Mouse (Mus musculus) mature B cell (primary cell): Measurements from ENCODE around the gene Btnl10.

ENCODE experiments used
- in situ Hi-C: fragments of 300-500 bp; cut with MboI; formaldehyde crosslinking; loops from 2 replicates; pipeline ENCODE4 v1.14.3; 2019

Btnl10 gene

DNA sequence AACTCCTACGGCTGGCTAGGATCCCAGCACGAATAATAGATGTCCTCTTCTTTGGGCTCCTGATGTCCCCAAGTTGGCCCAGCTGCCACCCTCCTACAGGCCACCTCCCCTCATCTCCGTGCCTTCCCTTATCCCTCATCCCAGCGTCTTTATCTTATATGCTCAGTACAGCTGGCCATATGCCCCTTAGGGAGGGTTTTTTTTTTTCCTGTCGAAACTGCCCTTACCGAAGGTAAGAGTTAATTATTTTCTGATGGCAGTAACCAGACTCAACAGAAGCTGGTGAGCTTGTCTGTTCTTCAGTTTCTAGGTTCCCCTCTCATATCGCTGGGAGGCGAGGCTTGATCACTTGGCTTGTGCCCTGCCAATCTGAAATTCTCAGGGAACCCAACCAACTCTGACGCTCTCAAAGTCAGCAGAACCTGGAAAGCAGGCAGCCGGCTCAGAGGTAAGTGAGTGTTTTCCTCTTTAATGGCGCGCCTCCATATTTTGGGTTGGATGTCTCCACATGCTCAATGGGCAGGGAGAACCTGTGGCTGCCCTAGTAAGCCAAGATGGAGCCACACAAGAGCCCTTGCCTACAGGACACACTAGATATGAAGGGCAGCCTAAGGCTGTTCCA is at the start of gene Btnl10:
Gene Btnl10 (plus strand): TSS at position 164 of the 622 bp plus-strand sequence.
- in situ Hi-C loops: no loop called here

DNA sequence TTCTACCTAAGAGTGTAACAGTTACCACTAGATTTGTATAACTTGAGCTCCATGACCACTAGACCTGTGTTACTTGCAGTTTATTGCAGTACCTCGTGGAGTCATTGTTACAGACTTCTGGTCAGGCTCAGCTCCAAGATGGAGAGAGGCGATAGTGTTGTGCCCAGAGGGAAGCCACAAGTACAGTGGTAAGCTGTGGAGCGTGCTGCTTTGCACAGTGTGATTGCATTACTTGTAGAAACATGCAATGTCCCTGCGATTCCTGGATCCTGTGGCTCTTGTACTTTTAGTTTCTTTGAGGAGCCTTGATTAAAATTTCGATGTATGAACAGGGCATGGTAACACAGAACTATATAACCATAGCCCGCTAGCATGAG is 49.8 kb upstream of the Btnl10 start:
- in situ Hi-C loops: no loop called here

DNA sequence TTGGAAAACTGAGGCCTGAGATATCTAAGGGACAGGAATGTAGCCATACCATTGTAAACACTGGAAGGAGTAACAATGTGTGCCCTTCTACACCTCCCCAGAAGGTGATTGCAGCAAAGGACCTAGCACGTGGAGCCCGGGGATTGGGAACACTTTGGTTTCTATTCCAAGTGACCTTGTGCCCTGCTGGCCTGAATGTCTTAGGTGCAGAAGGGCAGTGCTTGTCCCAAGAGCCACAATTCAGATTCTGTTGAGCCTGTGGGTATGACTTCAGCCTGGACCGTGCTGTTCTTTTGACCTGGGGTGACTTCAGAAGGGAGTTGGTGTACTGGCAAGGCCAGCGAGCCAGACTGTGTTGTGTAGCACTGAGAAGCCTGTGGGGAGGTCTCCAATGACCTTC is 46.7 kb upstream of the Btnl10 start:
- in situ Hi-C loops: no loop called here

DNA sequence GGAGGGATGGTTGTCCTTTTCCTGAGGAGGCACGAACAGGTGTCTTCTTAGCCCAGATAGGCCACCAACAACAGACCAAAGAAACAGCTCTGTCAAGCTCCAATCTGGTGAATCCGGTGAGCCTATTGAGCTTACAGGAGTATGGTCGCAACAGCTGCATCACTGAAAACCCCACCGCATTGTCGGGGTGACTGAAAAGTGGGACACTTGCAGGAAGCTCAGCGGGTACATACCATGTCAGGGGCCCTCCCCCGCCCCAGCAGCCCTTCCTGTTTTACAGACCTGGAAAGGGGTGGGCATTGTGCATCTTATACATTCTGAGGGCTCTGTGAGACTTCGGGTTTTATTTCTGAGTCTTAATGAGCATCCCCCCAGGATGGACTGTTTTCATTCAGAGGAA is 34.0 kb upstream of the Btnl10 start:
- in situ Hi-C loops: no loop called here

DNA sequence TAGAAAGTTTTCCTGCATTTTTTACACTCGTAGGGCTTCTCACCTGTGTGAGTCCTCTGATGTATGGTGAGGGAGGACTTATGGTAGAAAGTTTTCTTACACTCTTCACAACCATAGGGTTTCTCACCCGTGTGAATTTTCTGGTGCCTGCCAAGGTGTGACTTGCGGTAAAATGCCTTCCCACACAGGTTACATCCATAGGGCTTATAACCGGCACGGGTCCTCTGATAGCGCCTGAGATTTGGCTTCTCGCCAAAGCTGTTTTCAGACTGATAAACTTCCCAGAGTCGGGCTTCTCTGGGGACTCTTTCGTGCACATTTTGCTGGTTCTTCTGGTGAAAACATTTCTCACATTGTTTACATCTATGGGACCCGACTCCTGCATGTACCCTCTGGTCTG is 27.2 kb upstream of the Btnl10 start:
- in situ Hi-C loops: no loop called here

DNA sequence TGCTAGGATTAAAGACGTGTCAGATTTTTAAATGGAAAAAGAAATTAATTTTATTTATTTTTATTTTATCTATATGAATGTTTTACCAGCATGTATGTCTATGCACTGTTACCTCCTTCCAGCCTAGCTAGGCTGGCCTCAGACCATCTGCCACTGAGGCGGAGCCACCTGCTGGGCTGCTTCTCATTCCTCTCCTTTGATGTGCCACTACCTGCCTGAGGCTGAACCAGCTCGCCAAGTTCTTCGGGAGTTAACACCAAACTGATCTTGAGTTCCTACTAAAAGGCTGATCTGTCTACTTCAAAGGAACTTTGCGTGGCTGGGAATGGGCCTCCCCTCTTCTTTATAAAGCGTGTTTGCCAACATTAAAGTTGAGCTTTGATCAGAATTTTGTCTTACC is 23.3 kb upstream of the Btnl10 start:
- in situ Hi-C loops: no loop called here

DNA sequence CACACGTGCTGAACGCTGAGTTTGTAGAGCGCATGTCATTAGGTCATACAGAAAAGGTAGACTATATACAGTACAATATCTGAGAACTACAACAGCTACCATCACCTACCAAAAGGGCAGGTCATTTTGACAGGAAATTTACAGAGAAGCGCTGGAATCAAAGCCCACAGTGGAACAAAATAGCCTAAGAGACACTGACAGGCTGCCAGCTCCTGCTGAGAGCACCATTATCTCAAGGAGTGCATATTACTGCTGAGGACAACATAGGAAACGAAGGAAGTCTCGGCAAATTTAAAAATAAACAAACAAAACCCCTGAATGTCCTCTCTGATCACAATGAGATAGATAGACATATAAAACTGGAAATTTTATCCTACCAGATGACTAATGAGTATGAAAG is 20.2 kb upstream of the Btnl10 start:
- in situ Hi-C loops: no loop called here

DNA sequence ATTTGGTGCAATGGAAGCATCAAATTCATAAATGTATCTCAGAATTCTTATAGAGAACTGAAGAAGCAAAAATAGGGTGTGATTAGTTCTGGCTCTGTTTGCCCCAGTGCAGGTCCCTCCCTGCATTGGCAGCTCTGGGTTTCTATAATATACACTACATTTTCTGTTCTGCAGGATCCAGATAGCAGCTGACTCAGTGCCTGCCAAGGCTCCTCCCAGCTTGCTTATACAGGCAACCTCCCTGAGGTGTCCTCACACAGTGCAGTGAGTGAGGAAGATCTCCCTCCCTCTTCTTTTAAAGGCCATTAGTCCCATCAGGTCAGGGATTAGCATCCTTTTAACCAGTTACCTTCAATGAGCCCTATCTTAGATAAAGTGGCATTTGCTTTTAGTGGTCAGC is 16.6 kb upstream of the Btnl10 start:
- in situ Hi-C loops: no loop called here

DNA sequence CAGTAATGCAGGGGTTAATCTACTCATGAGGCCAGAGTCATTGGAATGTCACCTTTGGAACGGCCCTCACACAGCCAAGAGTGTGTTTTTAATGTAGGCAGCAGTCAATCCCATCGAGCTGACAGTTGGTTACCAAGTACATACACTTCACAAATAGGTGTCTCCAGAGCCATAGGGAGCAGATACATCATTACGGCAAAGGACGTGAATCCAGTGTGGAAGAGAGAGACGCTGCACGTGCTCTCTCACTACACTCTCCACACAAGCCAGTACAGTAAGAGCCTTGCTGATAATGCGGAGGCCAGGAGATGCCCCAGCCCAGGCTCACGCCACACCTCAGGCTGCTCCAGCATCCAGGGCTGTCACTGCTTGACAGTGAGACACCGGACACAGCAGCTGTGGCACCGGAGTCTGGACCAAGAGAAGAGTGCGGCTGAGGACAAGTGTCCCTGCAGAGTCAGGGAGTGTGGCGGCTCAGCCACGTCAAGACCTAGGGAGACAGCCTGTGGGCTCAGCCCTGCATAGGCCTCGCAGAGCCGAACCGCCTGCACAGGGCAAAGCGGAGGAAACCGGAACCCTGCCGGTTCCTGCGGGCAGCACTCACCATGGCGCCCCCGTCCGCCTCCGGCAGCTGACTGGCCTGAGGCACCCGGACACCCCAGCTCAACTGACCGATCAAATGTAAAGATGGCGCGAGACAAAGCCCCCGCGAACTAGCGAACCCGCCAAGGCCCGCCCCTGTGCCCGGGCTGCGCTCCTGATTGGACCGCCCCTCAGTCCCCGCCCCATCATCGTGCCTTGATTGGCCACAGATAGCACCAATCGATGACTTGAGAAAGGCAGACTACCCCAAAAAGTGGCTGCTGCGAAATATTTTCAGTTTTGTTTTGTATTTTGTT is 13.9 kb upstream of the Btnl10 start, which contains the start of gene Zfp39:
Gene Zfp39 (minus strand): TSS at position 715 of the 899 bp plus-strand sequence.
- in situ Hi-C loops: no loop called here

DNA sequence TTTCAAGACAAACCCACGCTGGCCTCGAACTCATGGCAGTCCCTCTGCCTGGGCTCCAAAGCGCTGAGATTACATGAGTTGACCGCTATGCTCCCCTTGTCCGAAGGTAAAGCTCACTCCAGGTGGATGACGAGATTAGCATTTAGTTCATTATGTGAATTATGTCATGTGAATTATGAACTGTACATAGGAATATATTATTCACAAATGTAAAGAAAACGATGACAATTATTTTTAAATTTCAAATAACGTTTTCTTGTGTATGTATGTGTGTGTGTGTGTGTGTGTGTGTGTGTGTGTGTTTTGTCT is 13.3 kb upstream of the Btnl10 start:
- in situ Hi-C loops: no loop called here

DNA sequence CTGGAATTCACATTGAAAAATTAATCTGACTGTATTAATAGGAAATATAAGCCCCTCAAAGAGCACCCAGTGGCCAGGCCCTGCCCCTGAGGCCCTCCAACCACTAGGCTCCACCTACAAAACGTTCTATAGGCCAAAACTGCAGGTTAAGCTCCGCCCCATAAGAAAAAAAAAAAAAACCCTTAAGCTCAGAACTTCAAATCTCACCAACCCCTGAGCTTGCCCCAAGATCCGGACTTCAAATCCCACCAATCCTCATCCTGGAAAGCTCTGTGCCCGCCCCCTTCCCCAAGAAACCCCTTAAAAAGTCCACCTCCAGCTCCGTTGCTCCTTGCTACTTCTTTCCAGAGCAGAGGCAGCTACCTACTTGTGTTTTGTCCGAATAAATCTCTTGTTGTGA is 12.9 kb upstream of the Btnl10 start:
- in situ Hi-C loops: no loop called here

DNA sequence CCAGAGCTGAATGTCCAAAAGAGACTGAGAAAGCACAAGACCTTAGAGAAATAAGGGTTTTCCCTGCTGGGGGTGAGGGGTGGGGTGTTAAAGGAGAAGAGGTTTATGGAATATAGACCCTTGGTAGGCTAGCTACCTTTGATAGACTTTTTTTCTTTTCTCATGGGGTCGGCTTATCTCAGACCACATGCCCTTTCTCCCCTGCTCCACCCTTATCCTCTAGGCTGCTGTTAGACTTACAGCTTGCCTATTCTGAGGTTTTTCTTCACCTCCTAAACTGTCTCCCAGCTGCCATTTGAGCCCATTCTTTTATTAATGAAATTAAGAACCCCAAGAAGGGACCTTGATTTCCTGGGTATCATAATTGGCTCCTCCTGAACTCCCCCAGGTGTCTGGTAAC is 3.9 kb upstream of the Btnl10 start:
- in situ Hi-C loops: no loop called here

DNA sequence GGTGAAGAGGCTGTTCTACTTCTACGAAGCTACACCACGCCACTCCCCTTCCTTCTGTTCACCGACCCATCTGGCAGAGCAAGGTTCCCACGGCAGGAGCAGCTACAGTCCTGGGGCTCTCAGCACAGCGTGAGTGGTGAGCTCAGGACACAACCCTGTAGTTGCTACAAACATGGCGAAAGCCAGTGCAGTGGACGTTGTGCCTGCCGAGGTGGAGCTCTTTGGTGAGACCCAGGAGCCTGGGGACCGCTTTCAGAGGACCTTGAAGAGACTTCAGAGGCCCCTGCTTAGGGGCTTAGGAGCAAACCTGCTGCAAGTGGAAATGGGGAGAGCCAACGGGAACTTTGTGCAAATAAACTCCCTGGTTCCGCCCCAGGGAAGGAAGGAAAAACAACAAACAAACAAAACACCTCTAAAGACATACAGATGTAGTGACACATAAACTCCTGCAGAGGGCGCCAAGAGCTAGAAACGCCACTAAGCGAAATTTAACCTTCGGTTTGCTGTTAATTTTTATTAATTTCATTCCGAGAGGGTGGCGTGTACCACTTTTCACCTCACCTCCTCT is 3.2 kb upstream of the Btnl10 start:
- in situ Hi-C loops: no loop called here

DNA sequence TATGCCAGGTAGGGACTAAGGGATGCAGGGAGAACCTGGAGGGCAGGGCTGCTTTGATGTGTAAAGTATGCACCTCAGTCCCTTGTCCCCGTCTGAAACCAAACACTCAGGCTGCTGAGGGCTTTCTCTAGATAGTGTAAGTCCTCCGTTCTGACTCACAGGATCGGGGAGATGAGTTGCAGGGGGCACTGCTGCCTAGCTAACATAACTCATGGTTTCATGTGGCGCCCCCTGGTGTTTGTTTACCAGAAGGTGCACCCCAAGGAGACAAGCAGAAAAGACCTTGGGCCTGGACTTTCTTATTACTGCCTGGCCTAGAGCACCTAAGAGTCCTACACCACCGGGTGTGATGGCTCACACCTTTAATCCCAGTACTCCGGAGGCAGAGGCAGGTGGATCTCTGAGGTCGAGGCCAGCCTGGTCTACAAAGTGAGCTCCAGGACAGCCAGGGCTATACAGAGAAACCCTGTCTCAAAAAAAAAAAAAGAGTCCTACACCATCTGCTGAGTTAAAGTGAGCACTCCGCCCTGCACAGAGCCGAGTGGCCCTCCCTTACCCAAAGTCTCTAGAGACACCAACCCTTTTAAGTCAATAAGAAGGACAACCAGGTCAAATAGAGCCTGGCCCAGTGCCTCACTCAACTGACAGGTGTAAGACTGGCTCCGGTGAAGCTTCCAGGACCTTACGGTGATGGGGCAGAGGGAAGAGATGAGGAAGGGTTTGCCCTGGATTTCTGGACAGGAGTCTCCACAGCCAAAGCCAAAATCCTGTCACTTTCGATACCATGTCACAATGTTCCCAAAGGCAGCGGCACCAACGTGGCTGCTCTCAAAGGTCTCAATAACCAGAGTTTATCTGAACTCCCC is 596 bp upstream of the Btnl10 start:
- in situ Hi-C loops: no loop called here

DNA sequence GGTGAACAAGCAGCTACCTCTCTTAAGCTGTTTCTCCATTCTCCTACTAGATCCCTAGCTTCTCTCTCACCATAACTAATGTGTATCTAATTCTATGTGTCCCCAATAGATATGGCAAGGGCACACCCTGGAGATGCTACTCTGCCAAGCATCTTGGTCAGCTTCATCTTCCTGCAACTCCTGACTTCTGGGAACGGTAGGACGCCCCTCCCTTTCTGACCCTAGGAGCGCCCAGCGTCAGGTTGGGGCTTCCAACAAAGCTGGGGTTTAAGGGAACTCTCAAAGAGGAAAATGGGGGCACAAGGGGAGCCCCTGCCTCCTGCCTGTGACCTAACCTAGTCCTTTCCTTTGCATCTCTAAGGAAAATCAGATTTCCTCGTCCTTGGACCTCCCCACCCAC is 1.1 kb downstream of the Btnl10 start:
- in situ Hi-C loops: no loop called here

DNA sequence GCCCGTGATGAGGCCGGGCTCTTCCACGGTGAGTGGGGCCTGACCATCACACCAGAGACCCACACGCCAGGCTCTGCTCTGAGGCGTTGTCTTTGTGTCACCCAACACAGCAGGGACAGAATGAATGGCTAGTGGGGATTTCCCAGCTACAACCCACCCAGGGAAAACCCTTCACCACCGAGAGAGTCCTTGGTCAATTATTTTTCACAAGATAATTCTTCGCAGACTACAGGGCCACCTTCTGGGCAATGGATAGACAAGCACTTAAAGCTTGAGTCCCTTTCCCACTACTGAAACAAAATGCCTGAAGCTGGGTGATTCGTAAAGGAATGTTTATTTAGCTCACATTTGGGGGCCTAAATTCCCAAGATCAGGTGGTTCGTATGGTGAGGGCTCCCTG is 4.7 kb downstream of the Btnl10 start:
- in situ Hi-C loops: no loop called here

DNA sequence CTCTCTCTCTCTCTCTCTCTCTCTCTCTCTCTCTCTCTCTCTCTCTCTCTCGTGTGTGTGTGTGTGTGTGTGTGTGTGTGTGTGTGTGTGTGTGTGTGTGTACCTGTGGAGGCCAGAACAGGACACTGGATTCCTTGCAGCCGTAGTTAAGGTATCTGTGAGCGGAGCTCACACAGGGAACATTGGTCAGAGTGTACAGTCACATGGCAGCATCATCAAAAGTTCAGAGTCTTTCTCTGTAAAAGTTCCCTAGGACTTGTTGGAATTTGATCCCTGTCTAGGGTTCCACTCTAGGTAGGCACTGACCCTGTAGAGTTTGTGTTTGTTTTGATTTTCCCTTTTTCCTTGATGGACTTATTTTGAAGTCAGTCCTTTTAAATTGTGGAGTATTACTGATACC is 8.9 kb downstream of the Btnl10 start:
- in situ Hi-C loops: no loop called here

DNA sequence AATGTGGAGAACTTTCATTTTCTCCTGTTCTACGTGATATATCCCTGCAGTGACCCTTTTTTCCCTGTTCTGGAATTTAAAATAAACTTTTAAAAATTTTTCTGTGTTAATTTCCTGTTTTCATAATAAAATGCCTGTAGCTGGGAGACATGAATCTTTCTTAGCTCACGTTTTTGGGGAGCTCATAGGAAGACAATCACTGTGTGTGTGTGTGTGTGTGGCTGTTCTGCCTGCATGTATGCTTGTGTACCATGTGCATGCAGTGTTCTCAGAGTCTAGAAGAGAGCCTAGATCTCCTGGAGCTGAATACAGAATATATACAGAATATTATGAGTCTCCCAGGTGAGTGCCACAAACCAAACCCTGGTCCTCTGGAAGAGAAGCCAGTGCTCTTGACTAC is 9.3 kb downstream of the Btnl10 start:
- in situ Hi-C loops: no loop called here

DNA sequence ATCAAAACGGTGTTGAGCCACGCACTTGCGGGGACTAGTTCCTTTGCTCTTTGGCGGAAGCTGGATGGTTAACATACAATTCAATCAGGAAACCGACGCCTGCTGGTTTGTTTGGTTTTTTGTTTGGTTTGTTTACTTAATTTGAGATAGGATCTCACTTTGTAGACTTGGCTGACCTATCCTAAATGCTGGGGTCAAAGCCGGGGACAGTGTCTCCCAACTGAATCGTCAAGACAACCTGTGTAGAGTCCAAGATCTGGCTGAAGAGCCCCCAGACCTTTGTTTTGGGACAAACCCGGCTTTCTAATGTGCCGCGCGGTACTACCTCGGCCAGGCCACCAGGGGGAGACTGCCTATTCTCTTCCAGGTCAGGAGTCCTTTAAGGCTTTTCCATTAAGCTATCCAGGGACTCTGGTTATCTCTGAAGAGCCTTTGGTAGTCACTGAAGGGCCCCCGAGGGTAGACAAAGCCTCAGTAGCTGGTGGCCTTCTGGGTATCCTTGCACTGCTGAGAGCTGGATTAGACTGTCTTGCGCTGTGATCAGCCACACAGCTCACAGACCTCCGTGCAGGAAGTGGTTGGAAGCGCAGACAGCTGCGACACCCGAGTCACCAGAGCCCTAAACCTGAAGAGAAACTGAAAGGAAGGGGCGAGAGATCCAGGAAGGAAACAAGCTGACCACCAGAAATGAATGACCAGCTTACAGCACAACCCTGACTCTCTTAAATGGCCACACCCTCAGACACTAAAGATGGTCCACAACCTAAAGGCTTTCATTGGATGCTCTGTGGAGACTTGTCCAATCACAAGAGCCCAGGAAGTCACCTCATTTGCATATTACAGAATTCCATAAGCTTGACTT is 10.3 kb downstream of the Btnl10 start:
- in situ Hi-C loops: no loop called here

DNA sequence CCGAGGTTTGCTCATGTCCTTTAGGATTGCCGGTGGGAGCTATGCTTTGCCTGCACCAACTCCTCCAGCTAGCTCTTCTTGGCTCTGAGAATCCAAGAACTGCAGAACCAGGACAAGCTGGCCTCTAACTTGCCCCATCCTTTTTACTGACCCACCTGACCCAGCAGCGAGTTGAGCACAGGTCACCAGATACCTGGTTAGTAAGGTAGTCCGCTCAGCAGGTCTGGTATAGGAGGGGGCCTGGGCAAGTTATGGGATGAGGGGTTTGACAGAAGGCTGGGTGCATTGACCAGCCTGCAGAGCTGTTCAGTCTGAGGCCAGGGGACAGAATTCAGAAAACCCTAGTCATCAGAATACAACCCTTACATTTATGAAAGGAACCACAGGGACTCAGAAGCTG is 11.3 kb downstream of the Btnl10 start:
- in situ Hi-C loops: no loop called here

DNA sequence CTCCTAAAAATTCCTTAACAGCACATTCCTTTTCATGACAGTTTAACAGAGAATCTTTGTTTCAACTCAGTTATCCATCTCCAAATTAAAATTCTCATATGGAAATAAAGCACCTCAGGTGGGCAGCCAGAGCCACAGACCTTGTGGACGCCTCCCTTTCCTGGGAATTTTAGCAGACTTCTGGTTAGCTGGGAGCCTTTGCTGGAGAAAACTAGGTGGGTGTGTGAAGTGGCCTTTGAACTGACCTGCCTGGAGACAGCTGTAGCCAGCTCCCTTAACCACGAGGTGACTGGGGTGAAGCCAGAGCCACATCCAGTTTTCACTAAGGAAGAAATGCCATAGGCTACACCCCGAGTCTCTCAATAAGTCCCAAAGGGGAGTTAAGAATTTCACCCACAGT is 11.9 kb downstream of the Btnl10 start:
- in situ Hi-C loops: no loop called here
